In genomic region chr11:97622440-97622839, GRCm38 (mm10) we compare ENCODE assay signal across 8 mouse cellular contexts. TPM values are rescaled to one million over a fixed set of nuclear protein-coding genes. Genes with fewer than 3 reads are reported as not detected.
A peak's percentile ranks its signal among the peaks of the same experiment; 100 is the strongest.
DNase-seq lines count a peak whose midpoint lies in the region; ATAC-seq and TF ChIP-seq lines count a peak whose summit lies in the region.

No protein-coding gene starts in this region.

- no peaks in the 10 kb centered on the region for H3K9me3 ChIP-seq in ES-Bruce4 (replicated peaks; ENCODE audit: control insufficient read depth, insufficient read depth, low read length, poor library complexity, severe bottlenecking)
- no peaks in the 10 kb centered on the region for H3K9me3 ChIP-seq in heart, embryonic 13.5 days

- peaks cover 6% of the 10 kb centered on the region for H3K4me1 ChIP-seq in ES-Bruce4 (ENCODE audit: control insufficient read depth, insufficient read depth, low read length)
- peaks cover 8% of the 10 kb centered on the region for H3K4me1 ChIP-seq in heart, embryonic 13.5 days

- no peak overlapping the region for H3K27ac ChIP-seq in ES-Bruce4 (ENCODE audit: insufficient read depth, low read length)
- no peak overlapping the region for H3K27ac ChIP-seq in heart, embryonic 13.5 days (replicated peaks)

- no peak overlapping the region for H3K4me3 ChIP-seq in ES-Bruce4 (ENCODE audit: low read depth, low read length)
- H3K4me3 ChIP-seq in heart, embryonic 13.5 days, result no peak overlapping the region

- peaks cover 12% of the 10 kb centered on the region for H3K36me3 ChIP-seq in ES-Bruce4 (ENCODE audit: control insufficient read depth, insufficient read depth, low read length, poor library complexity, severe bottlenecking)
- no peaks in the 10 kb centered on the region for H3K36me3 ChIP-seq in heart, embryonic 13.5 days

- H3K9ac ChIP-seq in ES-Bruce4 (ENCODE audit: low read depth, poor library complexity, severe bottlenecking), result no peak overlapping the region
- H3K9ac ChIP-seq in heart, embryonic 13.5 days, result no peak overlapping the region

- ATAC-seq in heart, embryonic 13.5 days (ENCODE audit: extremely low read depth, insufficient number of reproducible peaks, low FRiP score, low TSS enrichment), result 0 out of 2 replicates have a peak, but pooled peaks have one; percentile 25

- H3K27me3 ChIP-seq in ES-Bruce4 (ENCODE audit: control insufficient read depth, insufficient read depth, low read length, poor library complexity, severe bottlenecking), result no peaks in the 10 kb centered on the region
- peaks cover 78% of the 10 kb centered on the region for H3K27me3 ChIP-seq in heart, embryonic 13.5 days (replicated peaks)

- WGBS in heart, embryonic 13.5 days, result 1% methylated on average over 6 of the region's 6 CpGs

- peak; percentile 80 for TF ChIP-seq CTCF in ES-Bruce4 (IDR thresholded peaks at IDR 0.05; ENCODE audit: low read depth, low read length)

- no peak for TF ChIP-seq POLR2A in ES-Bruce4 (IDR thresholded peaks at IDR 0.05; ENCODE audit: insufficient read depth, low read length)

- no peak overlapping the region for H3K4me2 ChIP-seq in heart, embryonic 13.5 days

- no peak for TF ChIP-seq EP300 in ES-Bruce4 (IDR thresholded peaks at IDR 0.05; ENCODE audit: insufficient read depth, low read depth, low read length)

- peak; percentile 65 to 71 for DNase-seq in adrenal gland, adult 18-20 months (ENCODE audit: low spot score in 2 of 2)
- DNase-seq in embryo, embryonic 11 days, result peak; percentile 82
- DNase-seq in layer of hippocampus, adult 8-10 months (ENCODE audit: low spot score in 2 of 2), result peak; percentile 71 to 80
- peak; percentile 66 to 81 for DNase-seq in lung, postnatal 4 days
- peak; percentile 81 to 85 for DNase-seq in right cerebral cortex, adult 2 months (ENCODE audit: low spot score in 2 of 2)
- peak; percentile 73 for DNase-seq in yolk sac, embryonic 10.5 days (ENCODE audit: low spot score)

RNA-seq across cellular contexts. Expression of gene Epop, which starts 7.1 kb away (rescaled TPM):
- polyA plus RNA-seq in ES-Bruce4 (2011; ENCODE audit: insufficient read depth, insufficient read length, low read depth, missing spikeins), result 39.3 and 44.1 TPM in 2 replicates
- 1 to 10 TPM; 5.5 to 8.2 TPM for total RNA-seq in adrenal gland, adult 18-20 months (2021)
- 1.1 and 1.4 TPM in 2 replicates for polyA plus RNA-seq in heart, embryonic 13.5 days (2015; fragmentation: Nextera tagmentation; extraction: Ambion mirVana)
- 10 to 100 TPM; 28.9 to 38.6 (median 33.9) TPM for total RNA-seq in layer of hippocampus, adult 8-10 months (2022)

RNA-seq across cellular contexts. Expression of gene Mllt6, which starts 40.8 kb away (rescaled TPM):
- 23.7 and 25.2 TPM in 2 replicates for polyA plus RNA-seq in ES-Bruce4 (2011; ENCODE audit: insufficient read depth, insufficient read length, low read depth, missing spikeins)
- total RNA-seq in adrenal gland, adult 18-20 months (2021), result 10 to 100 TPM; 42.4 to 44.0 TPM
- polyA plus RNA-seq in heart, embryonic 13.5 days (2015; fragmentation: Nextera tagmentation; extraction: Ambion mirVana), result 1.7 and 1.9 TPM in 2 replicates
- 100 to 1,000 TPM; 110 to 149 (median 126) TPM for total RNA-seq in layer of hippocampus, adult 8-10 months (2022)

RNA-seq across cellular contexts. Expression of gene Srcin1, which starts 46.5 kb away (rescaled TPM):
- polyA plus RNA-seq in ES-Bruce4 (2011; ENCODE audit: insufficient read depth, insufficient read length, low read depth, missing spikeins), result 7.7 and 8.3 TPM in 2 replicates
- 10 to 100 TPM; 11.4 to 12.3 TPM for total RNA-seq in adrenal gland, adult 18-20 months (2021)
- 0.03 and 0.08 TPM in 2 replicates for polyA plus RNA-seq in heart, embryonic 13.5 days (2015; fragmentation: Nextera tagmentation; extraction: Ambion mirVana)
- 100 to 1,000 TPM; 212 to 220 (median 217) TPM for total RNA-seq in layer of hippocampus, adult 8-10 months (2022)

Comparison
In these comparisons a context has a peak if more than half of its experiments do, and no peak if none do; other contexts are left out.
1. RNA of gene Srcin1, which starts 46.5 kb away (total RNA-seq): 212 to 220 TPM in layer of hippocampus, adult 8-10 months; 11.4 to 12.3 TPM in adrenal gland, adult 18-20 months; every median in the first group is over 10 times any median in the second.
2. Peak in every context shown above with its lines, with median percentiles within 50 percentile points of each other: DNase-seq.